Mouse (Mus musculus) kidney, postnatal 0 days (tissue): ENCODE results near the gene Arid4a. TPM values are rescaled to one million over a fixed set of nuclear protein-coding genes. Genes with fewer than 3 reads are reported as not detected.

ENCODE experiments used
- ATAC-seq: fragments of 200-750 bp; cut with Nextera tagmentation; replicated peaks from 2 replicates; pipeline ENCODE4 v1.8.0; 2017; ENCODE audit warnings: low read depth, moderate number of reproducible peaks, moderate TSS enrichment, moderate library complexity; ENCODE audit not compliant: low FRiP score
- DNase-seq: peaks from one replicate; pipeline ENCODE4 v3.0.0-alpha.2; 2016; ENCODE audit warnings: low spot score
- H3K27ac ChIP-seq: fragments of 300-500 bp; sonication (generic); 2 replicates; pipeline ENCODE4 v1.5.1; 2014; ENCODE audit warnings: mild to moderate bottlenecking
- H3K27me3 ChIP-seq: fragments of 300-500 bp; sonication (generic); 2 replicates; pipeline ENCODE4 v1.6.1; 2014; ENCODE audit warnings: low read length, mixed read lengths; ENCODE audit not compliant: insufficient read depth
- H3K36me3 ChIP-seq: fragments of 300-500 bp; sonication (generic); 2 replicates; pipeline ENCODE4 v1.6.1; 2014; ENCODE audit warnings: low read length, mixed read lengths; ENCODE audit not compliant: insufficient read depth
- H3K4me1 ChIP-seq: fragments of 300-500 bp; sonication (generic); replicated peaks from 2 replicates; pipeline ENCODE4 v1.6.1; 2014; ENCODE audit warnings: antibody characterized with exemption, low read length, mixed read lengths; ENCODE audit not compliant: insufficient read depth
- H3K4me2 ChIP-seq: fragments of 300-500 bp; sonication (generic); 2 replicates; pipeline ENCODE4 v1.6.1; 2014; ENCODE audit warnings: mild to moderate bottlenecking, low read length, moderate library complexity, mixed read lengths
- H3K4me3 ChIP-seq: fragments of 300-500 bp; sonication (generic); replicated peaks from 2 replicates; pipeline ENCODE4 v1.5.1; 2014; ENCODE audit warnings: low read depth, low read length
- H3K9ac ChIP-seq: fragments of 300-500 bp; sonication (generic); 2 replicates; pipeline ENCODE4 v1.6.1; 2014; ENCODE audit warnings: low read depth, low read length
- H3K9me3 ChIP-seq: fragments of 300-500 bp; sonication (generic); replicated peaks from 2 replicates; pipeline ENCODE4 v1.6.1; 2016; ENCODE audit warnings: low read length, inconsistent platforms, mixed read lengths
- CTCF ChIP-seq: IDR thresholded peaks from 2 replicates; pipeline ENCODE4 v1.5.1; 2016; ENCODE audit warnings: antibody characterized with exemption, low read depth, mild to moderate bottlenecking, moderate library complexity
- WGBS: fragments of 180-500 bp; shearing (Covaris S2); extraction: QIAGEN DNeasy Blood & Tissue Kit; methylation state at CpG from one replicate; pipeline ENCODE4 v1.1.7; 2014; 5-methylcytosine and 5-hydroxymethylcytosine counted together
- polyA plus RNA-seq: library from polyadenylated mRNA; unstranded; fragments of >200 nt; fragmentation: Nextera tagmentation; extraction: Ambion mirVana; gene quantifications from 2 replicates; pipeline ENCODE4 v1.2.1, GENCODE M21; 2015

The Arid4a gene
- polyA plus RNA-seq, 1 experiment from 2014 or later, result 32.6 TPM

- no peak for ATAC-seq
- H3K4me1 ChIP-seq, result no peaks in the 10 kb centered on the region
- H3K9ac ChIP-seq, result no peak overlapping the region
- H3K4me3 ChIP-seq, result no peak overlapping the region
- H3K27me3 ChIP-seq, result no peaks in the 10 kb centered on the region
- no peak for DNase-seq
- no peak for TF ChIP-seq CTCF
- H3K36me3 ChIP-seq, result peaks cover 3% of the 10 kb centered on the region; the same call in 1 of the 2 replicates
- no peaks in the 10 kb centered on the region for H3K9me3 ChIP-seq
- H3K4me2 ChIP-seq, result peak overlapping the region; percentile 37; the same call in 1 of the 2 replicates
- H3K27ac ChIP-seq, result no peak overlapping the region
- WGBS, result 64% methylated on average over 1 of the region's 1 CpGs
Measured at GRCm38 (mm10) chr12:71048561-71048960, 32.8 kb downstream of the Arid4a start.

- H3K4me3 ChIP-seq, result no peak overlapping the region
- no peaks in the 10 kb centered on the region for H3K27me3 ChIP-seq
- no peaks in the 10 kb centered on the region for H3K9me3 ChIP-seq
- H3K4me2 ChIP-seq, result no peak overlapping the region
- H3K27ac ChIP-seq, result no peak overlapping the region
- no peak for ATAC-seq
- TF ChIP-seq CTCF, result no peak
- no peak for DNase-seq
- H3K9ac ChIP-seq, result no peak overlapping the region
- H3K4me1 ChIP-seq, result no peaks in the 10 kb centered on the region
- 87% methylated on average over 10 of the region's 10 CpGs for WGBS
- peaks cover 3% of the 10 kb centered on the region; the same call in 1 of the 2 replicates for H3K36me3 ChIP-seq
Measured at GRCm38 (mm10) chr12:71049596-71050265, 33.9 kb downstream of the Arid4a start.

- TF ChIP-seq CTCF, result peak; percentile 56
- Histone ChIP-seq H3K27me3 (no peaks in the 10 kb centered on the region), H3K9ac (no peak overlapping the region), H3K4me3 (no peak overlapping the region), H3K4me2 (no peak overlapping the region), H3K27ac (no peak overlapping the region), H3K4me1 (no peaks in the 10 kb centered on the region), H3K9me3 (no peaks in the 10 kb centered on the region), H3K36me3 (peaks cover 3% of the 10 kb centered on the region; the same call in 1 of the 2 replicates)
- DNase-seq (peak; percentile 34), ATAC-seq (no peak)
- WGBS, result 62% methylated on average over 3 of the region's 3 CpGs
Measured at GRCm38 (mm10) chr12:71051079-71051478, 35.3 kb downstream of the Arid4a start.

GRCm38 (mm10) chr12:71052341-71052995, 36.7 kb downstream of the Arid4a start:
- no peaks in the 10 kb centered on the region for H3K27me3 ChIP-seq
- TF ChIP-seq CTCF, result no peak
- peaks cover 4% of the 10 kb centered on the region; the same call in 1 of the 2 replicates for H3K36me3 ChIP-seq
- H3K9ac ChIP-seq, result no peak overlapping the region
- peak; percentile 9 for DNase-seq
- no peak for ATAC-seq
- no peaks in the 10 kb centered on the region for H3K4me1 ChIP-seq
- 81% methylated on average over 7 of the region's 7 CpGs for WGBS
- H3K4me3 ChIP-seq, result no peak overlapping the region
- H3K9me3 ChIP-seq, result no peaks in the 10 kb centered on the region
- no peak overlapping the region for H3K27ac ChIP-seq
- no peak overlapping the region for H3K4me2 ChIP-seq

- DNase-seq, result no peak
- peaks cover 4% of the 10 kb centered on the region; the same call in 1 of the 2 replicates for H3K36me3 ChIP-seq
Measured at GRCm38 (mm10) chr12:71053031-71053430, 37.2 kb downstream of the Arid4a start.

GRCm38 (mm10) chr12:71053486-71053885, 37.7 kb downstream of the Arid4a start:
- H3K36me3 ChIP-seq, result peaks cover 4% of the 10 kb centered on the region; the same call in 1 of the 2 replicates
- 94% methylated on average over 1 of the region's 1 CpGs for WGBS
- H3K9ac ChIP-seq, result no peak overlapping the region
- no peaks in the 10 kb centered on the region for H3K27me3 ChIP-seq
- H3K27ac ChIP-seq, result no peak overlapping the region
- no peak for TF ChIP-seq CTCF
- no peak overlapping the region for H3K4me2 ChIP-seq
- ATAC-seq, result no peak
- no peak for DNase-seq
- no peak overlapping the region for H3K4me3 ChIP-seq
- no peaks in the 10 kb centered on the region for H3K9me3 ChIP-seq
- no peaks in the 10 kb centered on the region for H3K4me1 ChIP-seq

More at GRCm38 (mm10) chr12:71053031-71053430, 37.2 kb downstream of the Arid4a start:
- Histone ChIP-seq H3K4me1 (no peaks in the 10 kb centered on the region), H3K9ac (no peak overlapping the region), H3K27me3 (no peaks in the 10 kb centered on the region), H3K4me2 (no peak overlapping the region), H3K4me3 (no peak overlapping the region), H3K9me3 (no peaks in the 10 kb centered on the region), H3K27ac (no peak overlapping the region)
- no peak for ATAC-seq
- 79% methylated on average over 1 of the region's 1 CpGs for WGBS
- TF ChIP-seq CTCF, result no peak
